Mouse (Mus musculus) G1E (cell line): ENCODE measurements around the gene Olfr1052.
"Not testable (repeated sequence)": the region's sequence is repeated elsewhere in the genome, so short reads cannot be mapped to it uniquely, and the experiment has no call there.

Source experiments
- CTCF ChIP-seq: IDR thresholded peaks from 2 replicates; pipeline ENCODE4 v1.5.1; 2012; ENCODE audit warnings: low read depth, low read length, inconsistent platforms, mixed read lengths
- GATA1 ChIP-seq: IDR thresholded peaks from 2 replicates; pipeline ENCODE4 v1.6.1; 2012; ENCODE audit warnings: borderline replicate concordance, low read length, inconsistent platforms, mixed read lengths

- TF ChIP-seq CTCF, GATA1: not testable (repeated sequence)
Measured at GRCm38 (mm10) chr2:86278988-86279387, 13.3 kb upstream of the Olfr1052 start, which contains the start of gene Olfr1051.
